Mouse (Mus musculus) layer of hippocampus, adult 2 months (tissue): Measurements from ENCODE around the gene Tspear. TPM values are rescaled to one million over a fixed set of nuclear protein-coding genes. Genes with fewer than 3 reads are reported as not detected.

Source experiments
- DNase-seq, 2 experiments: peaks; one replicate each; pipeline ENCODE4 v3.0.0; 2022; ENCODE audit warnings: low spot score in 2 of 2
- H3K27ac ChIP-seq: fragments of 200-600 bp; 2 replicates; pipeline ENCODE4 v1.8.1; 2022
- H3K4me3 ChIP-seq: fragments of 200-600 bp; 2 replicates; pipeline ENCODE4 v1.8.1; 2022; ENCODE audit warnings: mild to moderate bottlenecking
- CTCF ChIP-seq: fragments of 200-600 bp; conservative IDR thresholded peaks from 2 replicates; pipeline ENCODE4 v1.8.1; 2022; ENCODE audit warnings: antibody characterized with exemption, mild to moderate bottlenecking, moderate library complexity
- total RNA-seq, 2 experiments: library from RNA; stranded (reverse); gene quantifications; 2 replicates each; pipeline ENCODE4 v1.2.3; 2021

Tspear gene
- total RNA-seq, 2 experiments from 2014 or later = not detected

- no peak for DNase-seq
- Histone ChIP-seq H3K27ac (no peak overlapping the region), H3K4me3 (no peak overlapping the region)
- TF ChIP-seq CTCF = no peak
Observed at GRCm38 (mm10) chr10:77890987-77891565, 204.7 kb downstream of the Tspear start.

GRCm38 (mm10) chr10:77895562-77895961 is 209.2 kb downstream of the Tspear start:
- DNase-seq = no peak
- no peak for TF ChIP-seq CTCF
- H3K27ac ChIP-seq = no peak overlapping the region
- no peak overlapping the region for H3K4me3 ChIP-seq

- TF ChIP-seq CTCF = no peak
- no peak for DNase-seq
- Histone ChIP-seq H3K27ac (no peak overlapping the region), H3K4me3 (no peak overlapping the region)
Observed at GRCm38 (mm10) chr10:77900126-77900525, 213.8 kb downstream of the Tspear start.

- Histone ChIP-seq H3K4me3 (peak overlapping the region; percentile 70; the same call in 1 of the 2 replicates), H3K27ac (no peak overlapping the region)
- DNase-seq = no peak
- TF ChIP-seq CTCF = no peak
Observed at GRCm38 (mm10) chr10:77900903-77901818, 214.8 kb downstream of the Tspear start.

- H3K27ac ChIP-seq = no peak overlapping the region
- peak overlapping the region; percentile 70 for H3K4me3 ChIP-seq
- TF ChIP-seq CTCF = no peak
- peak in 1 of 2 experiments; percentile 11 for DNase-seq
Observed at GRCm38 (mm10) chr10:77901871-77902210, 215.5 kb downstream of the Tspear start.

GRCm38 (mm10) chr10:77902211-77902893 is 216.0 kb downstream of the Tspear start, which contains the start of gene Lrrc3:
Gene Lrrc3, minus strand, starts transcription at chr10:77902536.
- Histone ChIP-seq H3K4me3 (peak within 1 kb of the TSS; percentile 70), H3K27ac (peak within 1 kb of the TSS; percentile 14; the same call in 1 of the 2 replicates)
- TF ChIP-seq CTCF = peak; percentile 45
- peak in 1 of 2 experiments; percentile 31 for DNase-seq

GRCm38 (mm10) chr10:77902894-77903715 is 216.7 kb downstream of the Tspear start:
- no peak for TF ChIP-seq CTCF
- peak in 1 of 2 experiments; percentile 17 for DNase-seq
- Histone ChIP-seq H3K27ac (peak overlapping the region; percentile 14; the same call in 1 of the 2 replicates), H3K4me3 (peak overlapping the region; percentile 70)

- Histone ChIP-seq H3K4me3 (no peak overlapping the region), H3K27ac (no peak overlapping the region)
- no peak for TF ChIP-seq CTCF
- no peak for DNase-seq
Observed at GRCm38 (mm10) chr10:77912605-77913004, 226.2 kb downstream of the Tspear start.

- Histone ChIP-seq H3K27ac (no peak overlapping the region), H3K4me3 (no peak overlapping the region)
- no peak for TF ChIP-seq CTCF
- no peak for DNase-seq
Observed at GRCm38 (mm10) chr10:77913292-77913691, 226.9 kb downstream of the Tspear start.

- Histone ChIP-seq H3K27ac (no peak overlapping the region), H3K4me3 (no peak overlapping the region)
- DNase-seq = peak in 1 of 2 experiments; percentile 66
- peak; percentile 84 for TF ChIP-seq CTCF
Observed at GRCm38 (mm10) chr10:77916636-77917335, 230.4 kb downstream of the Tspear start.

GRCm38 (mm10) chr10:77921009-77921408 is 234.6 kb downstream of the Tspear start:
- Histone ChIP-seq H3K4me3 (no peak overlapping the region), H3K27ac (no peak overlapping the region)
- DNase-seq = peak; percentile 46 to 57
- no peak for TF ChIP-seq CTCF

GRCm38 (mm10) chr10:77922681-77923080 is 236.3 kb downstream of the Tspear start:
- H3K4me3 ChIP-seq = no peak overlapping the region
- no peak for DNase-seq
- no peak for TF ChIP-seq CTCF
- no peak overlapping the region for H3K27ac ChIP-seq
